Mouse (Mus musculus): ENCODE data around the gene Cyba.

DNA sequence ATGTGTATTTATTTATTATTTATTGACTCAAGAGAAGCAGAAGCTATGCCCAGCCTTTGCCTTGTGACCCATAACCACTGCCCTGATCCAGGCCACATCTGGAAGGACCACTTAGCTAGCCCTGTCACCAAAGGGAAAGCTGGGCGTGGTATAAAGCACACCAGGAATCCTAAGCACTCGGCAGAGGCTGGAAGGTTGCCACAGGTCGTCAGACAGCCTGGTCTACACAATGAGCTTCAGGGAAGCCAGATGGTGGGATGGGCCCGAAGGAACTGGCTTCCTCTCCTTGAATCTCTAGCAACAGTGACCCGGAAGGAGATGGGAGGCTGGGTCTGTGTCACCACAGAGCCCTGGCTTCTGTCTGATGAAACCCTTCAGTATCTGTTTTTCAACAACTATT, 9.1 kb downstream of the Cyba start:
- no peak for TF ChIP-seq CTCF (IDR thresholded peaks at IDR 0.05; ENCODE audit: borderline replicate concordance, insufficient read depth, low read length)
- no peak for TF ChIP-seq POLR2A (IDR thresholded peaks at IDR 0.05; ENCODE audit: low read depth, low read length)

Data from embryonic fibroblast, embryonic 13.5 days (primary cell).